Mouse (Mus musculus): ENCODE data around the gene Lypla2. TPM values are rescaled to one million over a fixed set of nuclear protein-coding genes. Genes with fewer than 3 reads are reported as not detected.

Gene Lypla2
- total RNA-seq, 2 experiments from 2014 or later, result 36.6 to 37.8 TPM

DNA sequence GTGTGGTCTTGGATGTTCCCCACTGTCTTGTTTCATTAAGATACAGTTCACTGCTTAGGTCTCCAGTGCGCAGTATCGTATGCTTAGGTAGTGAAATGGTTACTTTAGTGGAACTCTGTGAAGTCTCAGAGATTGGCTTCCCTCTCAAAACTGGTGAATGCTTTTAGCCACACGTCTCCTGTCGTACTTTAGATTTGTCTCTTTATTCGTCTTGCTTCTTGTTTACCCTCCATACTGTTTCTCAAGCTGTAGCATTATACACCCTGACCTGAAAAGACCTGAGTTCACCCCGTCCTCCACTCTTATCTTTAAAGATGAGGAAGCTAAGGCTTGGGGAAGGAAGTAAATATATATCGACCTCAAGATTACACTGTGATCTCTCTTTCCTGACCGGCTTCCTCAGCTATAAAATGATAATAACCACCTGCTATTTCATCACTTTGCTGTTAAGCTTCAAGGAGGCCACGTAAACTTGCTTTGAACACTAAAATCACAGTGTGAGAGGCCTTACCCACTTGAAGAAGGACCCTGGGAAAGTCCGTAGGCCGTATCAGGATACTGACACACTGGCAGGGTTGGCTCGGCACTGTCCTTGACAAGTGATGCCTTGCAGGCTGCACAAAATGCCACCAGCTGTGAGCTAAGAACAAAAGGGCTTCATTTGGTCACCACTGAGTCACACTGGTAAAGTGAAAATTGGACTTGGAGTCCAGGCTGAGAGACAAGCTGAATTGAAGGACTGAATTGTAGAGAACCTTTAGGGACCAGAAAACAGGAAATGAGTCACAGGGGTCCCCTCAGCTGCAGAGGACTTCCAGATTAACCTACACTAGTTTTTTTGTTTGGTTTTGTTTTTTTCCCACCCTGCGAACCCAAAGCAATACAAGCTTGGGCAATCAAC, 735 bp upstream of the Lypla2 start:
- no peak for DNase-seq

DNA sequence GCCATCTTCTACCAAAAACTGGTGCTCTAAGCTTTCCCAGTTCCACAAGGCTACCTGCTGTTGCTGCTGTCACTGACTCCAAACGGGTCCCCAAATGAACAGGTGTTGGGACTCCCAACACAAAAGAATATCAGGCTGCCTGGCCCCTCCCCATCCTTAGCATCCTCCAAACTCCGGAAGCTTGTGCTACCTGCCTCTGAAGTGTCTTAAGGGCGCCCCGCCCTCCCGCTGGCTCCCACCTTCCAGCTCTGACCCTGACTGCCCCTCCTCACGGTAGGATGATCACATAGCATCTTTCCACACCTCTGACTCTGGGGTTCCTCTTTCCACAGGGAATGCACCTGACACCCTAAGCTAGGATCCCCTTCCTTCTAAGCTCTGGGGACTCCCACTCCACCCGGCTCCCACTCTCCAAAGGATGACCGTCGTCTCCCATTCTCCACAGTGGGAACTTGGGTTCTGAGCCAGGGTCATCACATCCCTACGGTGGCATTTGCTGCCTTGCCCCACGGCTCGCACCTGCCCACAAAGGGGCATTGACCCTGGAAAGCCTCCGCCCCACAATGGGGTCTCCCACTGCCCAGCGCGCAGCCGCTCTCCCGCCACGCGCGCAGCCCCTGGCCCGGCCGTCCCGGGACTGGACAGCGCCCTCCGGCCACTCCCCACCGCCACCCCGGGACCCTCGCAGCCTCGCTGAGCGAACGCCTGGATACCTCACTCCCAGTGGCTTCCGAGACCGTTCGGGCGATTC, 446 bp downstream of the Lypla2 start:
- DNase-seq, result no peak

DNA sequence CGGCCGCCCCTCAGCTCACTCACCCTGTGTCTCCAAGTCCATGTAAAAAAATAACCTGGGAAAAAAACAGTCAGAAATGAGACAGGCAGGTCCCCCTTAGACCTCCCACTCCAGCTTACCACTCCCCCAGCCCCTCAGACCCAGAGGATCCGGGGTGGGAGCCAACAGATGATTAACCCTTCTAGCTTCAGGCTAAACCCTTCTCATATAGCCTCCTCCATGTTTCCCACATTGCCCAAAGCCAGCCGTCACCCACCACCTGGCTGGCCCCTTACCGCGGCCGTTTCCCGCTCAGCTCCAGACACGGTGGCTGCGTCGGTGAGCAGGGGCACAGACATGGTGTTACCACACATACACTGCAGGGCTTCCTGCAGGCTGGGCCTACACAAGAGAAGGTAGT, 1.8 kb downstream of the Lypla2 start:
- no peak for DNase-seq

DNA sequence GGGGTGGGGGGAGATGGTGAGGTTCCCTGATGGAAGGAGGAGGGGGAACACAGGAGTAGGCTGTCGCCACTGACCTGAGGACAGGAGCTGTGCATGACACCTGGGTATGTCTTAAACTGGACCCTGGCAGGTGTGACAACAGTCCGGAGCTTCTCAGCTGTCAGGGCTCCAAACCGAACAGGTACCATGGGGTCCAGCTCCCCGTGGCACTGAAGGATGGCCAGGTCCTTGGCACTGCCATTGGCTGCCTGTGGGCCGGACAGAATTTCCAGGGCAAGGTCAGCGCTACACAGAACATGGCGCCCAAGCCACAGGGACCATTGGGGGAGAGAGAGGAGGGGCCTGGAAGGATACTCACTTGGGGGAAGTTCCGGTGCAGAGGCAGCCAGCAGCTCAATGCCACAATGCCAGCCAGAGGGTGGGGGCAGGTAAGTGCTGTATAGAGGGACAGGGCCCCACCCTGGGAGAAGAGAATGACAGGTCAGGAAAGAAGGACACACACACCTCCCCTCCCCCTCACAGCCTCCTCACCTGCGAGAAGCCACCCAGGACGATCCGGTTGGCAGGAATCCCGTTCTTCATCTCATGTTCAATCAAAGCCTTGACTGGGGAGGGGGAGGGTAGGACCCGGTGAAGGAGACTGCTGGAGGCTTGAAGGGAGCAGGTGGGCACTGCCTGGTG, 3.2 kb downstream of the Lypla2 start:
- no peak for DNase-seq

DNA sequence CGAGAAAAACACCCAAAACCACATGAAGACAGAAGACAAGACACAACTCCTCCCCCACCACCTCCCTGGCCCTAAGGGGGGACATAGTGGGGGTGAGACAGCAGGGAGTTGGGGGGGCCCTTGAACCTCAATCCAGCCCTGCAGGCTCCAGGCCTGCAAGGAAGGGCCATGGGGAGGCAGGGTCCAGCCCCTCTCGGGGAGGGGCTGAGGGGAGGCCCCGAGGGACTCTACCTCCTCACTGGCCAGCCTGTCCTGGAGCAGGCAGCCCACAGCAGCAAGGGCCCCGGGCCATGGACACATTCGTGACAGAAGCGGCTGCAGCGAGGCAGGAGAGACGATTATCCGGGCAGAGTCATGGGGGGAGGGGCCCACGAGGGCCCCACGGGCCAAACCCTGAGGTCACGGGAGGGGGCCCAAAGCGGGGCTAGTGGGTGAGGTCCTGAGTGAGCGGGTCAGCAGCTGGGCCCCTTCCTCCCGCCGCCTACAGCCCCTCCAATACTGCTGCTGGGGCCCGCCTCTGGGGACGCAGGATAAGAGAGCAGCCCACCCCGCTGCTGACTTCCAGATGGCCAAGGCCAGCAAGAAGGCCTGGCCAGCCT, 4.1 kb downstream of the Lypla2 start:
- no peak for DNase-seq

DNA sequence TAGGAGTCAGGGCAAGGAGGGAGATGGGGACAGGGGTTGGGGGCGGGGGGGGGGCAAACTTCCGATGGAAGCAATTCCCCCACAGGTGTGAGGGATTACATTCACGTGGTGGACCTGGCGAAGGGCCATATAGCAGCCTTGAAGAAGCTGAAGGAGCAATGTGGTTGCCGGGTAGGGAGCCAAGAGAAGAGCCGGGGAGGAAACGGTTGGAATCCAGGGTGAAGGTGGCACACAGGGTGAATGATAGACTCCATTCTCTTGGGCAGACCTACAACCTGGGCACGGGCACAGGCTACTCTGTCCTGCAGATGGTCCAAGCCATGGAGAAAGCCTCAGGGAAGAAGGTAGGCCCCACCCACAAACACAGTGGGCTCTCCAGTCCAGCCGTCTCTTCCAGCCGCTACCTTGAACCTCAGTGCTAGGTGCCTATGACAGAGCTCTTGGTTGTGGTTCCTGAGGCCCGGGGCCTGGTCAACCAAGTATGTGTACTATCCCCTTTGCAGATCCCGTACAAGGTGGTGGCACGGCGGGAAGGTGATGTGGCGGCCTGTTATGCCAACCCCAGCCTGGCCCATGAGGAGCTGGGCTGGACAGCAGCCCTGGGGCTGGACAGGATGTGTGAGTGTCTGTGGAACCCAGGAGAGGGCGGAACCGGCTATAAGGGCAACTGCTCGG, 5.2 kb downstream of the Lypla2 start:
- DNase-seq, result no peak

DNA sequence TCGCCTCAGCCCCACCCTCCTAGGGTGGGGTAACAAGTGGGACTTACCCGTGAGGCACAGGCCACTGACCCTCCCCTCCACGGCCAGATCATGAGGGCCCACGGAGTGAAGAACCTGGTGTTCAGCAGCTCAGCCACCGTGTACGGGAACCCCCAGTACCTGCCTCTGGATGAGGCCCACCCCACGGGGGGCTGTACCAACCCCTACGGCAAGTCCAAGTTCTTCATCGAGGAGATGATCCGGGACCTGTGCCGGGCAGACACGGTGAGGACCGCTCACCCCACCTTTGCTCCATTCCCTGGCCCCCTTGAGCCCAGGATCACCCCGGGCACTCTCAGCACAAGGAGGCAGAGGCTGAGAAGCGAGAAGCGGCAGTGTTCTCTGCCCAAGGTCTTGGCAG, 6.1 kb downstream of the Lypla2 start:
- no peak for DNase-seq

DNA sequence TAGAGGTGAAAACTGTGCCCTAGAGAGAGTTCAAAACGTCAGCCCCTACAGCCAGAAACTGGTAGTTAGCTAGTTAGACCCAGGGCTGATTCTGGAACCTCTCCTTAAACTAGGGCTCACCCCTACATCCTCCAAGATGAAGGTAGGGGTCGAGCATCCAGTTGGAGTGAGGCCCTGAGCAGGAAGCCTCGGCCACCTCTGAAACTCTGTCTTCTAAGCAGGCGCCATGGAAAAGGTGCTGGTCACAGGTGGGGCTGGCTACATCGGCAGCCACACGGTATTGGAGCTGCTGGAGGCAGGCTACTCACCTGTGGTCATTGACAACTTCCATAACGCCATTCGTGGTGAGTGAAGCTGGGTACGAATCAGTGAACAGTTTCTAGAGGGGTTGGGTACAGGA, 7.3 kb downstream of the Lypla2 start:
- DNase-seq, result no peak

DNA sequence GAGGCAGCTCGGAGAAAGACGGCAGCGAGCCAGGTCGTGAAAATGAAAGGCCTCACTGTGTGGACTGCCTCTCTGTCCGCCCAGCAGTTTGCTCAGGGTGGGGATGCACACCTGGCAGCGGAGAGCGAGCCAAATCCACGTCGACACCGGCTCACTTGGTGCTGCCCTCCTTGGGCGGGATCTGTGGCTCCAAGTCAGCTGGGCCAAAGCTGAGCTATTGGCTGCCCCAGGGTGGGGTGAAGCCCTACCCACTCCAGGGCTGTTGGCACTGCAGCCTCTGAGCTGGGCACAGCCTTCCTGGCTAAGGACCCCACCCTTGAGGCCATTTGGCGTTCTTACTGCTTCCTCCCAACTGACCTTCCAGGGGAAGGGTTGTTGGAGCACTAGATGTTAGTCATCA, 8.0 kb downstream of the Lypla2 start:
- peak; percentile 42 to 70 for DNase-seq

DNA sequence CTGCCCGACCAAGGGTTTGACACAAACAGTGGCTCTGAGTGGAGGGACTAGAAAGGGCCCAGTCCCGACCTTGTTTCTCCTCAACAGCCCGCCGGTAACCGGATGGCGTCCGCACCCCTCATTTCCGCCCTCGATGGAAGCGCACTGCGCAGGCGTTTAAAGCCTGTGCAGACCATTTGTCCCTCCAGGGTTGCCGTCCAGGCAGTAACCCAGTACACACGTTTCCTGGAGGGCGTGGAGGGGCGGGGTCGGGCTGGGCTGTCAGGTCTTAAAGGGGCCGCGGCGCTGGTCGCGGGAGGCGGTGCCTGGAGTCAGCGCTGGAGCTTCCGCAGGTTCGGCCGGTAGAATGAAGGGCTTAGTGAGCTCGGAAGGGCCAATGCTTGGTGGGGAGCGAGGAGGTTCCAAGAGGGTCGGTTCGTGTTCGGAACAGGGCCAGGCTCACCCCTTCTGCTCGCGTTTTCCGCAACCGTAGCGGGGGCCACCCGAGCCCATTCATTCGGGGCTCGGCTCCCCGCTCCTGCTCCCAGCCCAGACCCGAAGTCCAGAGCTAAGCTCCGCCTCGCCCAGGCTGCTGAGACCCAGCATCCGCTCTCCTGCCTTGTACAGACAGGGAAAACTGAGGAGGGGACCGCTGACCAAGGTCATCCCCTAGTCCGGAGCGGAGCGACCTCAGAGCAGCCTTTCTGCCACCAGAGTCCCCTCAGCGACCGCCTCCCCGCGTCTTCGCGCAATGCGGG, 8.8 kb downstream of the Lypla2 start, which contains the start of gene Gale:
Gene Gale, plus strand, starts transcription at position 271 of the 737 bp plus-strand sequence.
- DNase-seq, result peak; percentile 97

DNA sequence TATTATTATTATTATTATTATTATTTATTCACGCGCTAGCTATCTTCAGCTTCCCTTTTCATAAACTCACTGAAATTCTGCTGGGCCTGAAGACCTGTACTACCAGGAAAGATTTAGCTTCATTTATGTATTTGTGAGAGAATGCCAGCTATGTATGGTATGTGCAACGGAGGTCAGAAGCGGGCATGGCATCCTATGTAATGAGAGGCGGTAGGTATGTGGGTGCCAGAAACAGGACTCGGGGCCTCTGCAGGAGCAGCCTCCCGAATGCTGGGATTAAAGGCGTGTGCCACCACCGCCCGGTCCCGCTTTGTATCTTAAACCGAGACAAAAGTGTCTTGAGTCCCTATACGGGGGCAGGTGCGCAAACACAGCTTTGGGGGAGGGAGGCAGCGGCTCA, 9.5 kb downstream of the Lypla2 start:
- DNase-seq, result no peak

DNA sequence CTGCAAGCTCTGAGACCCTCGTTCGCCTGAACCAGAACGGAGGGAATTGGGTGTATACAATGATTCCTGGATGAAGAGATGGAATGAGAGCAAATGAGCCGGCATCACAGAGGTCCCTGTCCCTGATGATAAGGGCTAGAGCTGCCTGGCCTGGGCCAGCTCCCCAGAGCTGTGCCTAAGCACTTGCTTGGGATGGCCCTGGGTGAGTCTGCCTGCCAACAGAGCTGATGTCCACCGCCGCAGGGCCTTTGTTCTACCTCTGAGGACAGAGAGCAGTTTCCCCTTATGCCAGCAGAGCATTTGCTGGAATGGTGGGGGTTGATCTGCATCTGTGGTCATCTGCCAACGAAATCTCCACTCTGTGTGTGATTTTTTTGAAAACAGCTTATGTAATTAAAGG, 10.2 kb downstream of the Lypla2 start:
- DNase-seq, result no peak

DNA sequence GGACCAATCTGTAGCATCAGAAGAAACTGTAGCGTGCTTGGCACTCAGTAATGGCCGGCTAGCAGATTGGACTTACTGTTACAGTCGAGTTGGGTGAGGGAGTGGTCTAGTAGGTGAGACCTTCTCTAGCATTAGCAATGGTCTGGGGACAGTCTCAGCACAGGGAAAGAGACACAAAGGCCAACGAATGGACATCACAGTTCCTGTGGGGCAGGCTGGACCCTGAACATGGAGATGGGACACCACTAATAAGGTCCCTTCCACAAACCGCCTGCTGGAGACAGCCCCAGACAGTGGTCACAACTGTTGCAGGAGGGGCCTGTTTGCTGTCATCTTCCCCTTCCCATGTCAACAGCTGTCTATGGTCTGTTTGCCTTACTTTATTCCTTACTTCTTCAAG, 10.7 kb downstream of the Lypla2 start:
- no peak for DNase-seq

DNA sequence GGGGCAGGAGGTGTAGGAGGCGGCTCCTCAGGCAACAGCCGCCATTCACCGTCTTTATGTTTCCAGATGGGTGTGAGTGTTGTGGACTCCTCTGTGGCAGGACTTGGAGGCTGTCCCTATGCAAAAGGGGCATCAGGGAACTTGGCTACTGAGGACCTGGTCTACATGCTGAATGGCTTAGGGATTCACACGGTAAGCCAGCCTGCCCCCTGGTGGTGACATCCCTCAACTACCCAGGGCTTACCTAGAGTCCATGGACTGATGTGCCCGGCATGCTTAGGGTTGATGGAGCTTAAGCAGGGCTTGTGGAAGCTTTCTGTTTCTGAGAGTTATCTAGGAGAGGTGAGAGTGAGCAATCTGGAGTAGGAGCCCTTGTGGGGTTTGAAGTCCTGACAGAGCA, 11.7 kb downstream of the Lypla2 start:
- DNase-seq, result peak; percentile 75 to 90

DNA sequence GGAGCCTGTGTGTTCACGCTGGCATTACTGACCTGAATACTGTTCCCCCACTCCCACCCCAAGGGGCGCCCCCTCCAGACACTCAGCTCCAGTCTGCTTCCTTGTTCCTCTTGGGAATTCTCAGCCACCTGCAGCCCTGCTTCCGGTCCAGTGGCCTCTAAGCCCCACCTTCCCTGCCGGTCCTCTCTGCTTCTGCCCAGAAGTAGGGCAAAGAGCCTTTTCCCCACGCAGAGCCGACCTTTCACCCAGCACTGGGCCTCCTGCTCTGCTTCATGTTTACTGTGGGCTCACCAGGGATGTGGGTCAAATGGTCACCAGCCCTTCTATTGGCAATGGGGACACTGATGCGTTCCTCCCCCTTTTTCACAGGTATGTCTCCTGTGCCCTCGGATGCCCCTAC, 14.1 kb downstream of the Lypla2 start:
- DNase-seq, result no peak

DNA sequence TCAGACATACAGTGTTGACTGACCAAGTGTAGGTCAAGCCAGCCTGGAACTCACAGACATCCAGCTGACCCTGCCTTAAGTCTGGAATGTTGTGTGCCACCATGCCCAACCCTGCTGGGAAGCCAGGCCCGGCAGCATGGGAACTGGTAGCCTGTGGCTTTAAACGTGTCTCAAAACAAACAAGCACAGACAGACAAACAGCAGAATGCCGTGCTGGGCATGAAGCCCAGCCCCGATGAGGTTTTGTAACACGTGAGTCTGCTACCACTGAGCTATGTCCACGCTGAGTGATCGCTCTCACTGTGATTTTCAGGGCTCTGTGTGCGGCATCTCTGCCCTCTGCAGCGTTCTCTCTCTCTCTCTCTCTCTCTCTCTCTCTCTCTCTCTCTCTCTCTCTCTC, 16.5 kb downstream of the Lypla2 start:
- no peak for DNase-seq

DNA sequence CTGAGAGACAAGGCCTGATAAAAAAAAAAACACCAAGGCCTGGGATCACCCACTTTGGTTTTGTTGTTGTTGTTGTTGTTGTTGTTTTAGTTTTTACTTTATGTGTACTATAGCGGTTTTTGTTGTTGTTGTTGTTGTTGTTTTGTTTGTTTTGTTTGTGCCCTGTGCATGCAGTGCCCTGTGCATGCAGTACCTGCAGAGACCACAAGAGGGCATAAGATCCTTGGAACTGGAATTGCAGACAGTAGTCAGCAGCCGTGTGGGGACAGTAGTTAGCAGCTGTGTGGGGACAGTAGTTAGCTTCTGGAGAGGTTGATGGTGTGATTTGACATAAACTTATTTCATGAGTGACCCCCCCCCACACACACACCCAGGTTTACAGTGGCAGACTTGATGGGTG, 18.2 kb downstream of the Lypla2 start:
- DNase-seq, result peak; percentile 67 to 92

DNA sequence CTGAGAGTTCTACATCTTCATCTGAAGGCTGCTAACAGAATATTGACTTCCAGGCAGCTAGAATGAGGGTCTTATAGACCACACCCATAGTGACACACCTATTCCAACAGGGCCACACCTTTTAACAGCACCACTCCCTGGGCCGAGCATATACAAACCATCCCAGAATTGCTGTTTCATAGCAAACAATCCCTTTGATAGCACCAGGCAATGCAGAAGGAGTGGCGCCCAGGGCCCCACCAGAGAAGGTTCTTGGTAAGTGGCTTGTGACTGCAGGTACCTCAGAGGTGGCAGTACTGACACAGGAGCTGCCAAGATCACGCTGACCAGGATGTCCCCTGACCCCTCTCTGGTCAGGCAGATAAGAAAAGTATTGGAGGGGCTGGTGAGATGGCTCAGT, 19.2 kb downstream of the Lypla2 start:
- DNase-seq, result no peak

DNA sequence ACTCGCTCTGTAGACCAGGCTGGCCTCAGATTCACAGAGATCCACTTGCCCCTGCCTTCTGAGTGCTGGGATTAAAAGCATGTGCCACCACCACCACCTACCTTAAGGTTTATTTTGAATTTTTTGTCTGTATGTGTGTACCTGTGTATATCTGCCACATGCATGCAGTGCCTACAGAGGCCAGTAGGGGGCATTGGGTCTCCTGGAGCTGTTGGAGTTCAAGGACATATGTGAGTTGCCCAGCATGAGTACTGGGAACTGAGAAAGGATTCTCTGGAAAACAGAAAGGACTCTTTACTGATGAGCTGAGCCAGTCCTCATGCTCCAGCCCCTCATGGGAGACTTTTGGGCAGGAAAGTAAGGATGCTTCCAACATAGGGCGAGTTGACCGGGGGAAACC, 20.9 kb downstream of the Lypla2 start:
- DNase-seq, result no peak

DNA sequence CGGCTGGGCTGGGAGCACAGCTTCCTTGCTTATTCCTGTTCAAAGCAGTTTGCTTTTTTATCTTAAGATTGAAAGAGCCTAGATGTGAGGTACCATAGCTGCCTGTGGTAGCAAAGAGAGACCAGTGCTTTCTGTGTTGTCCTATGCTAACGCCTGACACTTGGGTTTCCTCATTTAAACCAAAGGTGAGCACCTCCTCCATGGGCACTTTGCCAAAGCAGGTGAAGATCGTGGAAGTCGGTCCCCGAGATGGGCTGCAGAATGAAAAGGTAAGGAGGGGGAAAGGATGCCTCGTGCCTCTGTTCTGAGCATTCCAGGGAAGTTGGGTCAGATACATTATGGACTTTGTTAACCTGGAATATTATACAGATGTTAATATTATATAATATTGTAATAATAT, 22.1 kb downstream of the Lypla2 start:
- DNase-seq, result no peak

DNA sequence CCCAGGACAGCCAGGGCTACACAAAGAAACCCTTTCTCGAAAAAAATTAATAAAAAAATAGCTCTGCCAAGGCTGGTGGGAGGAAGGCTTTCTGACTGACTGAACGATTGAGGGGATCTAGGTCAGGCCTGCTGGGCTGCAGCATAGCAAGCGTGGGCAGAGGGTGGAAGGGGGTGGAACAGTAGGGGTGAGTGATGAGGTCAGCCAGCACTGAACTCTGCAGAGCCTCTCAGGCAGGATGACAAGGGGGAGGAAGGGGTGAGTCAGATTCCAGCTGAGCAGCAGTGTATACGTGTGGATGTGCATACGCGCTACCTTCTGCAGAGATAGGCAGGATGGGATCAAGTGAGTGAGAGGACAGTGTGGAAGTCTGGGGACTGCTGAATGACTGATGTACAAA, 22.5 kb downstream of the Lypla2 start:
- DNase-seq, result peak in 1 of 2 experiments; percentile 53

Data from heart, adult 18-20 months (tissue).